Mouse (Mus musculus) testis, adult 2 months (tissue): ENCODE data around the gene Sectm1b.

Source experiments
- CTCF ChIP-seq: fragments of 200-500 bp; IDR thresholded peaks from 2 replicates; pipeline ENCODE4 v1.5.1; 2012; ENCODE audit warnings: low read depth, mild to moderate bottlenecking, inconsistent platforms, low read length, moderate library complexity; ENCODE audit not compliant: control insufficient read depth, insufficient read depth, insufficient replicate concordance
- POLR2A ChIP-seq: fragments of 200-500 bp; IDR thresholded peaks from 2 replicates; pipeline ENCODE4 v1.6.1; 2012; ENCODE audit warnings: low read depth, mild to moderate bottlenecking, inconsistent platforms, low read length, moderate library complexity; ENCODE audit not compliant: control insufficient read depth

DNA sequence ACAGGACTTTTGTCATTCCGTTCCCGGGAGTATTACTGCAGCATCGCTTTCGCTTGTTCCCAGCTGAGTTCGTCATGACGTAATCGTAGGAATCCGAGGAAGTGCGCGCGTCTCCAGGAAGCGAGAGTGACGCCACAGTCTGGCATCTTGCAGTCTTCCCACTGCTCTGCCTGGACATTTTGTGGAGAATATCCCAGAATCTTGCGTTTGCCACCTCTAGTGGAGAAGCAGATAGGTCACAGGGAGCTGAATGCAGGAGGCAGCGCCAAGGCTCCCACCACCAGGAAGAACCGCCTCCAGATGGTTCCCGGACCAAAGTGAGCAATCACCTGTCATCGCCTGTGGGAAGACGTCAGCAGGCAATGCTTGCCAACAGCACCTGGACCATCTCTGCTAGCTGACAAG is 48.5 kb downstream of the Sectm1b start:
- TF ChIP-seq POLR2A (no peak), CTCF (no peak)
